Mouse (Mus musculus): ENCODE results near the gene Olfr119. TPM values are rescaled to one million over a fixed set of nuclear protein-coding genes. Genes with fewer than 3 reads are reported as not detected.

The Olfr119 gene
- not detected for polyA plus RNA-seq (2014; fragmentation: Illumina TruSeq; extraction: RNeasy Lipid Tissue Mini Kit (QIAGEN cat#74804); ENCODE audit: low read depth, low replicate concordance)

DNA sequence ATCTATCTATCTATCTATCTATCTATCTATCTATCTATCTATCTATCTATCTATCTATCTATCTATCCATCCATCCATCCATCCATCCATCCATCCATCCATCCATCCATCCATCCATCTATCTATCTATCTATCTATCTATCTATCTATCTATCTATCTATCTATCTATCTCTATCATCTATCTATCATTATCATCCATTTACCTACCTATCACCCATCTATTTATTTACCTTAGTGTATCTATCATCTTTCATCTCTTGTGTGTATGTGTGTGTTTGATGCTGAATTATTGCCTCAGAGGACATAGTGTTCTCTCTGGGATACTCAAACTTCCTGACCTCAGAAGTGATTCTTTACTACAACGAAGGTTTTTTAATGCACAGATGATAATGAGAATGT lies at the start of gene Olfr119:
Gene Olfr119 (plus strand): TSS at position 301 of the 400 bp plus-strand sequence.

DNA sequence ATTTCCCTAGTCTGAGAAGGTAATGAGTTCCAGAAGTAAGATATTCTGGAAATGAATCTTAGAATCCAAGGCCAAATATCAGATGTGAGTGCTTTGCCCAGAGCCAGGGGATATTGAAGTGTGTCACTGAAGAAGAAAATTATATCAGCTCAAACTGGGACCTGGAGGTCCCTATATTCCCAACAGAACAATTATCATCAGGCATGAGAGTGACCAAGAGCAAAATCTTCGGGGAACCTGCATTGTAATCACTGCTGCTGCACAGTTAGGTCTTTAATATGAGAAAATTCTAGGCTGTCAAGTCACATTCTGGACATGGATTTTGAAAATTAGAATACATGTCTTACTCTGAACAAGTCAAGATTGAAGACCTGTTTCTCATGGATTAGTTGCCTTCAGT lies 32.7 kb upstream of the Olfr119 start, which contains the start of gene Olfr117:
Gene Olfr117 (minus strand): TSS at position 101 of the 400 bp plus-strand sequence.

DNA sequence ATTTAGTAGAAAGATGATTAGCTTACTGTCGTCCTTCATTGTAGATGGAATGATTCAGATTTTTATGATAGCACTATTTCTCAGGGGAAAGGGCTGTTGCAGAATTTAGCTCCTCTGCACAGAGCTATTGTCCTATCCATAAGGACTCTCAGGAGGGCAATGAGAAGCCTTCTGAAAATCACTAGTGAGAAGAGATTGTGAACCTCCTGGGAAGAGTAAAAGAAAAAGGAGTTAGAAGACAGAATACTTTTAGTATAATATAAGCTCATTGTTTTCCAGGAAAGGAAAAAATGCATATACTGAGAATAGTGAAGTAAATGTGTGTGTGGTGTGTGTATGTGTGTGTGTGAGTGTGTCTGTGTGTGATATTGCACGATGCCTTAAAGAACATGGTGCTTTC lies 29.7 kb upstream of the Olfr119 start, which contains the start of gene Olfr118:
Gene Olfr118 (plus strand): TSS at position 301 of the 400 bp plus-strand sequence.

DNA sequence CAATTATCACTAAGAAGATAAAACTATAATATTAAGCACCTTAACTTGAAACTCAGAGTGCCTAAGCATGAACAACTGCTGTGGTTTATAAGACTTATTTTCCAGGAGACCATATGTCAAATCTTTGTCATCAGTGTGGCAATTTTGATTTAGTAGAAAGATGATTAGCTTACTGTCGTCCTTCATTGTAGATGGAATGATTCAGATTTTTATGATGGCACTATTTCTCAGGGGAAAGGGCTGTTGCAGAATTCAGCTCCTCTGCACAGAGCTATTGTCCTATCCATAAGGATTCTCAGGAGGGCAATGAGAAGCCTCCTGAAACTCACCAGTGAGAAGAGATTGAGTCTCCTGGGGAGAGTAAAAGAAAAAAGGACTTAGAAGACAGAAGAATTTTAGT lies 25.1 kb downstream of the Olfr119 start, which contains the start of gene Olfr120:
Gene Olfr120 (plus strand): TSS at position 301 of the 400 bp plus-strand sequence.

Other genes starting within 250 kb of the Olfr119 start
- gene Olfr109, start 237.6 kb upstream of the Olfr119 start, polyA plus RNA-seq (2014; fragmentation: Illumina TruSeq; extraction: RNeasy Lipid Tissue Mini Kit (QIAGEN cat#74804); ENCODE audit: low read depth, low replicate concordance): not detected
- gene H2-M2, start 213.0 kb upstream of the Olfr119 start, polyA plus RNA-seq (2014; fragmentation: Illumina TruSeq; extraction: RNeasy Lipid Tissue Mini Kit (QIAGEN cat#74804); ENCODE audit: low read depth, low replicate concordance): not detected
- not detected for gene Olfr110, start 204.1 kb upstream of the Olfr119 start, polyA plus RNA-seq (2014; fragmentation: Illumina TruSeq; extraction: RNeasy Lipid Tissue Mini Kit (QIAGEN cat#74804); ENCODE audit: low read depth, low replicate concordance)
- gene Olfr111, start 188.5 kb upstream of the Olfr119 start, polyA plus RNA-seq (2014; fragmentation: Illumina TruSeq; extraction: RNeasy Lipid Tissue Mini Kit (QIAGEN cat#74804); ENCODE audit: low read depth, low replicate concordance): not detected
- gene Olfr112, start 127.1 kb upstream of the Olfr119 start, polyA plus RNA-seq (2014; fragmentation: Illumina TruSeq; extraction: RNeasy Lipid Tissue Mini Kit (QIAGEN cat#74804); ENCODE audit: low read depth, low replicate concordance): 0.78 TPM
- not detected for gene Olfr113, start 118.9 kb upstream of the Olfr119 start, polyA plus RNA-seq (2014; fragmentation: Illumina TruSeq; extraction: RNeasy Lipid Tissue Mini Kit (QIAGEN cat#74804); ENCODE audit: low read depth, low replicate concordance)
- gene Olfr114, start 103.8 kb upstream of the Olfr119 start, polyA plus RNA-seq (2014; fragmentation: Illumina TruSeq; extraction: RNeasy Lipid Tissue Mini Kit (QIAGEN cat#74804); ENCODE audit: low read depth, low replicate concordance): not detected
- not detected for gene Olfr115, start 69.5 kb upstream of the Olfr119 start, polyA plus RNA-seq (2014; fragmentation: Illumina TruSeq; extraction: RNeasy Lipid Tissue Mini Kit (QIAGEN cat#74804); ENCODE audit: low read depth, low replicate concordance)
- gene Olfr116, start 69.4 kb upstream of the Olfr119 start, polyA plus RNA-seq (2014; fragmentation: Illumina TruSeq; extraction: RNeasy Lipid Tissue Mini Kit (QIAGEN cat#74804); ENCODE audit: low read depth, low replicate concordance): not detected
- gene Olfr117, start 32.8 kb upstream of the Olfr119 start, polyA plus RNA-seq (2014; fragmentation: Illumina TruSeq; extraction: RNeasy Lipid Tissue Mini Kit (QIAGEN cat#74804); ENCODE audit: low read depth, low replicate concordance): not detected
- not detected for gene Olfr118, start 29.6 kb upstream of the Olfr119 start, polyA plus RNA-seq (2014; fragmentation: Illumina TruSeq; extraction: RNeasy Lipid Tissue Mini Kit (QIAGEN cat#74804); ENCODE audit: low read depth, low replicate concordance)
- gene Olfr120, start 25.2 kb downstream of the Olfr119 start, polyA plus RNA-seq (2014; fragmentation: Illumina TruSeq; extraction: RNeasy Lipid Tissue Mini Kit (QIAGEN cat#74804); ENCODE audit: low read depth, low replicate concordance): not detected
- gene Olfr121, start 52.3 kb downstream of the Olfr119 start, polyA plus RNA-seq (2014; fragmentation: Illumina TruSeq; extraction: RNeasy Lipid Tissue Mini Kit (QIAGEN cat#74804); ENCODE audit: low read depth, low replicate concordance): not detected
- gene Olfr122, start 72.0 kb downstream of the Olfr119 start, polyA plus RNA-seq (2014; fragmentation: Illumina TruSeq; extraction: RNeasy Lipid Tissue Mini Kit (QIAGEN cat#74804); ENCODE audit: low read depth, low replicate concordance): not detected
- gene Olfr123, start 97.0 kb downstream of the Olfr119 start, polyA plus RNA-seq (2014; fragmentation: Illumina TruSeq; extraction: RNeasy Lipid Tissue Mini Kit (QIAGEN cat#74804); ENCODE audit: low read depth, low replicate concordance): not detected
- gene Olfr124, start 103.3 kb downstream of the Olfr119 start, polyA plus RNA-seq (2014; fragmentation: Illumina TruSeq; extraction: RNeasy Lipid Tissue Mini Kit (QIAGEN cat#74804); ENCODE audit: low read depth, low replicate concordance): not detected
- gene Olfr125, start 136.4 kb downstream of the Olfr119 start, polyA plus RNA-seq (2014; fragmentation: Illumina TruSeq; extraction: RNeasy Lipid Tissue Mini Kit (QIAGEN cat#74804); ENCODE audit: low read depth, low replicate concordance): not detected
- gene Olfr126, start 150.9 kb downstream of the Olfr119 start, polyA plus RNA-seq (2014; fragmentation: Illumina TruSeq; extraction: RNeasy Lipid Tissue Mini Kit (QIAGEN cat#74804); ENCODE audit: low read depth, low replicate concordance): not detected
- gene Olfr127, start 203.9 kb downstream of the Olfr119 start, polyA plus RNA-seq (2014; fragmentation: Illumina TruSeq; extraction: RNeasy Lipid Tissue Mini Kit (QIAGEN cat#74804); ENCODE audit: low read depth, low replicate concordance): not detected
- gene Olfr128, start 224.0 kb downstream of the Olfr119 start, polyA plus RNA-seq (2014; fragmentation: Illumina TruSeq; extraction: RNeasy Lipid Tissue Mini Kit (QIAGEN cat#74804); ENCODE audit: low read depth, low replicate concordance): not detected

Measured in adipose tissue, adult 10 weeks (tissue).